Mouse (Mus musculus): ENCODE data around the gene Spaca7. TPM values are rescaled to one million over a fixed set of nuclear protein-coding genes. Genes with fewer than 3 reads are reported as not detected.
A peak's percentile ranks its signal among the peaks of the same experiment; 100 is the strongest.

The Spaca7 gene
- polyA plus RNA-seq (2016; fragmentation: Nextera tagmentation; extraction: Ambion mirVana): not detected in 2 replicates

DNA sequence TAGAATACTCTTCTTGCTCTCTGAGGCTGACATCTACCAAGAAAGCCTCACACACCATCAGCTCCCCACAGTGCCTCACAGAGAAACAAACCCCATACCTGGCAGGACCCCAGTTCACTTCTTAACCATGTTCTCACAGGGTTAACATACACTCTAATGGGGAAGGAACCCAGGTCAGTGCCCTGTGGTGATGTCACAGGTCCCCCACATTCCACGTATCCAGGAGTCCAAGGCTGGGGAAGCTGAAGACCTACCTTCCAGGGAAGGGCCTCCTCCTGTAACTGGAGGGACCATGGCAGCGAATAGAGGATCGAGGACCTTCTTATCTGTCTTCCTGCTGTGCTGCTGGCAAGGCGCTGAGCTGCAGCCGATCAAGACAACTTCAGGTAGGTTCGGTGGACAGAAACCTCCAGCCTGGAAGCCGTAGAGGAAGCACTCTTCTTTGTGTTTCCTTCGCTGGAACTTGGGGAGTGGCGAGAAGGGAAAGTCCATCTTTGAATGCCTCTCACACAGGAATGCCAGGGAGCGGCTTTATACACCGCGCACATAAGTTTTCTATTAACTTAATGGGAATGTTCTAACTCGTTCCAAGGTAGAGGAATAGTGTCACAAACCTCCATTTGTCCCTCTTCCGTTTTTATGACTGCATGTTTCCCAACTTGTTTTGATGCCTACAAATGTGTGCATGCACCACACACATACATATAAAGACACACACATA is at the start of gene Spaca7:
Gene Spaca7 (plus strand): TSS at position 216 of the 721 bp plus-strand sequence.
- Histone ChIP-seq H3K27me3 (replicated peaks) (0 out of 2 replicates have a peak, but pooled peaks cover 6% of the 10 kb centered on the region), H3K4me2 (replicated peaks) (no peak within 1 kb of the TSS), H3K4me3 (no peak within 1 kb of the TSS), H3K9me3 (no peaks in the 10 kb centered on the region), H3K4me1 (no peaks in the 10 kb centered on the region), H3K9ac (no peak within 1 kb of the TSS), H3K27ac (no peak within 1 kb of the TSS), H3K36me3 (no peaks in the 10 kb centered on the region)
- 81% methylated on average over 14 of the region's 14 CpGs for WGBS
- ATAC-seq (ENCODE audit: low FRiP score, low read depth): no peak

DNA sequence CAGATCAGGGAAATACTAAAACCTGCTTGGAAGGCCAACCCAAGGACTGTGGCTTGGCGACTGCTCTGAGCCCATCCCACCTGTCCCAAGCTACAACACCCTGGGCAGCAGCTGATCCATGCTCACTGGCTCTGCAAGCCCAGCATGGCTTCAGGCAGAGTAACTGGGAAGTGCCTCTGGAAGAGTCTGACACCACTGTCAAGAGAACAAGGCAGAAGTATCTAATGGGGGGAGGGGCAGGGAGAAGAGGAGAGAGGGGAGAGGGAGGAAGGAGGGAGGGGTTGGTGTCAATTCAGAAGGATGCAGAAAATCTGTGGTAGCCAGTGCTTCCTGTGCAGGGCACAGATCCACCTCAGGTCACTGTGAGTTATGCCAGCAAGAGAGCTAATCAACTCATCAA is 48.5 kb upstream of the Spaca7 start:
- Histone ChIP-seq H3K4me2 (replicated peaks) (no peak overlapping the region), H3K27me3 (replicated peaks) (peaks cover 2% of the 10 kb centered on the region; the same call in 1 of the 2 replicates), H3K27ac (no peak overlapping the region), H3K4me1 (peaks cover 9% of the 10 kb centered on the region), H3K4me3 (no peak overlapping the region), H3K36me3 (no peaks in the 10 kb centered on the region), H3K9me3 (peaks cover 4% of the 10 kb centered on the region; the same call in 1 of the 2 replicates), H3K9ac (no peak overlapping the region)
- WGBS: 36% methylated on average over 1 of the region's 1 CpGs
- no peak for ATAC-seq (ENCODE audit: low FRiP score, low read depth)

DNA sequence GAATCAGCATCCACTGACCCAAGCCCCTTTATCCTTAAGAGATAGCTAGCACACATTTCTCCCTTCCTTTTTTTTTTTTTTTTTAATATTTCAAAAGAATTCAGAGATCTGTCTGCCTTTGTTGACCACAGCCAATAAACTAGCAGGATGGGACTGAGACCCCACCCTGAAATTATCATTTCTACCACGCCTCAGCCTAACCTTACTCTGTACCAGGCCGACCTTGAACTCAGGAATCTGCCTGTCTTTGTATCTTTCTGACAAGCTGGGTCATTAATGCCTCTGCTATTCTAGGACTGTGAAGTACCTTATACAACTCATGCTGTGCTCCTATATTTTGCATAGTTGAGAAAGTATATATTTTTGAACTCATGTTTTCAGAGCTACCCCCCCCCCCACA is 44.2 kb upstream of the Spaca7 start:
- no peak for ATAC-seq (ENCODE audit: low FRiP score, low read depth)
- Histone ChIP-seq H3K4me3 (no peak overlapping the region), H3K9ac (no peak overlapping the region), H3K27ac (no peak overlapping the region), H3K9me3 (no peaks in the 10 kb centered on the region), H3K36me3 (no peaks in the 10 kb centered on the region), H3K4me1 (peaks cover 4% of the 10 kb centered on the region), H3K4me2 (replicated peaks) (no peak overlapping the region), H3K27me3 (replicated peaks) (peaks cover 2% of the 10 kb centered on the region; the same call in 1 of the 2 replicates)
- 87% methylated on average over 2 of the region's 2 CpGs for WGBS

DNA sequence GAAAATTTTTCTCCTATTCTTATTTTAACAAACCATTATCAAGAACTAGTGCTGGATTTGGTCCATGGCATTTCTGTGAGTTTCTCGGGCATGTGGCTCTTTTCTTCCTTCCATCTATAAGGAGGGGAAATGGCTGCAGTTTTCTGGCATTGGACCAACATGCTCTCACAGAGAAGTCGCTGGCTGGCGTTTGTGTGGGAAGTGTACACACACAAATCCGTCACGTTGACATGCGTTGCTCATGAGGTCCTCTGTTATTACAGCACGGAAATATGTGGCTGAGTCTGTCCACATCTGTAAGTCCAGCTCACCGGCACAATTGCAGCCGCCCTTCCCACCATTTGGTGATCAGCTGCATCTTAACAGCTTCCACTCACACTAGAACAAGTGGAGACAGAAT is 37.2 kb upstream of the Spaca7 start:
- 76% methylated on average over 9 of the region's 9 CpGs for WGBS
- no peak overlapping the region for H3K9ac ChIP-seq
- no peaks in the 10 kb centered on the region for H3K4me1 ChIP-seq
- no peaks in the 10 kb centered on the region for H3K36me3 ChIP-seq
- no peak overlapping the region for H3K4me2 ChIP-seq (replicated peaks)
- H3K27ac ChIP-seq: no peak overlapping the region
- no peak overlapping the region for H3K4me3 ChIP-seq
- no peak for ATAC-seq (ENCODE audit: low FRiP score, low read depth)
- peaks cover 5% of the 10 kb centered on the region; the same call in 1 of the 2 replicates for H3K27me3 ChIP-seq (replicated peaks)
- no peaks in the 10 kb centered on the region for H3K9me3 ChIP-seq

DNA sequence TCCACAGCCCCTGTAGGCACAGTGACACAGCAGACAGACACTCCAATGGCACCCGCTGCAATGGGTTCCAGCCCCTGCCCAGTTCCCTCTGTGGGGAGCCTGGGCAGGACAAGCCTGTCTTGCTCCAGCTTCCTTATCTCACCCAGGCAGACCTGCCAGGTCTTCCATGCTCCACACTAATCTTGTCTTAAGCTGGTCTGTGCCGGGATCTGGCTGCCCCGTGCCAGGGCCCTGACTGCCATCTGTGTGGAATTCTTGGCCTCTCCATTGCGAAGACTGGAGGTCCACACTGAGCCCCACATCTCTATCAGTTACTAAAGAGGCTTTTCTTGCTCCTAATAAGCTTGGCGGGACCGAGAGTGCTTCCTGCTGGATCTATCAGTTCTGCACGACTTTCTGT is 36.5 kb upstream of the Spaca7 start:
- Histone ChIP-seq H3K9ac (no peak overlapping the region), H3K27ac (no peak overlapping the region), H3K4me2 (replicated peaks) (no peak overlapping the region), H3K9me3 (no peaks in the 10 kb centered on the region), H3K36me3 (no peaks in the 10 kb centered on the region), H3K27me3 (replicated peaks) (peaks cover 5% of the 10 kb centered on the region; the same call in 1 of the 2 replicates), H3K4me1 (no peaks in the 10 kb centered on the region), H3K4me3 (no peak overlapping the region)
- 86% methylated on average over 7 of the region's 7 CpGs for WGBS
- no peak for ATAC-seq (ENCODE audit: low FRiP score, low read depth)

DNA sequence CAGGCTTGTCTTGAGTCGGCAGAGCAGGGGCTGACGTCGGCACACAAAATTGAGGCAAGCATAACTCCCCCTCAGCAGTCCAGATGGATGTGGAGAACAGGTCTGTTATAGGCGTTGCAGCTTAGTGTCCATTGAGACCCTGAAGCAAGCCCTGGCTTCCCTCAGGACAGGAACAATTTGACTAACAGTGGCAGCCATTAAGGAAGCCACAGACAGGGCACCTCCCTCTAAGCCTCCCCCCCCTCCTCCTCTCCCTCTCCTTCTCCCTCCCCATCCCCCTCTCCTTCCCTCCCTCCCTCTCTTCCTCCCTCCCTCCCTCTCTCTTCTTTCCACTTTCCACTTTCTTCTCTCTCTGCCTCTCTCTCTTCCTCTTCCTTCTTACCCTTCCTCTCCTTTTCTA is 27.6 kb upstream of the Spaca7 start:
- no peaks in the 10 kb centered on the region for H3K9me3 ChIP-seq
- WGBS: 55% methylated on average over 4 of the region's 4 CpGs
- no peak for ATAC-seq (ENCODE audit: low FRiP score, low read depth)
- no peaks in the 10 kb centered on the region for H3K36me3 ChIP-seq
- H3K4me2 ChIP-seq (replicated peaks): no peak overlapping the region
- peaks cover 6% of the 10 kb centered on the region; the same call in 1 of the 2 replicates for H3K4me1 ChIP-seq
- H3K9ac ChIP-seq: no peak overlapping the region
- H3K27me3 ChIP-seq (replicated peaks): peaks cover 13% of the 10 kb centered on the region
- H3K4me3 ChIP-seq: no peak overlapping the region
- no peak overlapping the region for H3K27ac ChIP-seq

DNA sequence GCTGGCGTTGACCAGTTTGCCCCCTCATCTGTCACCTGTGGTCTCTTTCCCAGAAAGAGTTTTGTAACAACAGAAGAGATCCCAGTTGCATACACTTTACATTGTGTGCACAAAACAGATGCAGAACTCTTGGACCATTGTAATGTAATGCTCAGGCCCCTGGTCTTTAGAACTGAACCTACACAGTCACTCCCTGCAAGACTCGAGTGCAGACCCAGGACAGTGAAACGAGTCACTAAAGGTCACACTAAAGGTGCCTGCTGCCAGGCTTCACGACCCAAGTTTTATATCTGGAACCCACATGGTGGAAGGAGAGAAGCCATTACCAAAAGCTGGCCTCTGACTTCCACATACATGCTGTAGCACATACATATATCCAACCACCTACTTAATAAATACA is 27.2 kb upstream of the Spaca7 start:
- Histone ChIP-seq H3K9ac (no peak overlapping the region), H3K36me3 (no peaks in the 10 kb centered on the region), H3K4me1 (peaks cover 6% of the 10 kb centered on the region; the same call in 1 of the 2 replicates), H3K27ac (no peak overlapping the region), H3K9me3 (no peaks in the 10 kb centered on the region), H3K4me3 (no peak overlapping the region), H3K27me3 (replicated peaks) (peaks cover 13% of the 10 kb centered on the region), H3K4me2 (replicated peaks) (no peak overlapping the region)
- ATAC-seq (ENCODE audit: low FRiP score, low read depth): no peak
- WGBS: 64% methylated on average over 4 of the region's 4 CpGs

DNA sequence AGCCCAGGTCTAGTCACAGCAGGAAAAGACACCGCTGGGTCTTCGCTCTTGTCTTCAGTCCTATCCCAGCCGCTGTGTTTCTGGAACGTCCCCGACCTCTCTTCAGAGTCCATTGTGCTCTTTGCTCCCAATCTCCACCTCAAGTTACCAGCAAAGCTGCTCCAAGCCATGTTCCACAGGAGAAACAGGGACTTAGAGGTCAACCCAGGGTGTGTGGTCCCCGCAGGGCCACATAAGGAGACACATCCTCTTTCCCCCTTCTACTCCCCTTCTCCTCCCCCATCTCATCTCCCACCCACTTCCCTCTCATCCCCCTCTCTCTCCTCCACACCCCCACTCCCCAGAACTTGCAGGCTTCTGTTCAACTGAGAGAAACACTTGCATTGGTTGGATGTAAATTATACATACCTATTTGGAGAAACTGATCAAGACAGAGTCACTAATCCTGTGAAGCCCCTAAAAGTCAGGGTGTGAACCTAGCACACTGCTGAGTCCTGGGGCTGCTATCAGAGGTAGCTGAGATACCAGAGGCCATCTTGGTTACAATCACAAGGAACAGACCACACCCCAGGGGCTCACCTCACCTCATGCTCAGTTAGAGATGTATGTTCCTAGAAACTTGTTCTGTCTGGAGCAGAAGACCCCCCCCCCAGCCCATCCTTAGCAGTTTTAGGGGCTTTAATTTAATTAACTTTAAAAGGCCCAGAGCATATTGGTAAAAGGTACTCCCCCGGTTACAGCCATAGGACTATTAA is 25.2 kb upstream of the Spaca7 start:
- Histone ChIP-seq H3K27me3 (replicated peaks) (peaks cover 7% of the 10 kb centered on the region), H3K27ac (no peak overlapping the region), H3K4me2 (replicated peaks) (no peak overlapping the region), H3K9me3 (0 out of 2 replicates have a peak, but pooled peaks cover 5% of the 10 kb centered on the region), H3K4me3 (no peak overlapping the region), H3K36me3 (no peaks in the 10 kb centered on the region), H3K9ac (no peak overlapping the region), H3K4me1 (peaks cover 6% of the 10 kb centered on the region; the same call in 1 of the 2 replicates)
- ATAC-seq (ENCODE audit: low FRiP score, low read depth): peak; percentile 58
- 46% methylated on average over 7 of the region's 7 CpGs for WGBS

DNA sequence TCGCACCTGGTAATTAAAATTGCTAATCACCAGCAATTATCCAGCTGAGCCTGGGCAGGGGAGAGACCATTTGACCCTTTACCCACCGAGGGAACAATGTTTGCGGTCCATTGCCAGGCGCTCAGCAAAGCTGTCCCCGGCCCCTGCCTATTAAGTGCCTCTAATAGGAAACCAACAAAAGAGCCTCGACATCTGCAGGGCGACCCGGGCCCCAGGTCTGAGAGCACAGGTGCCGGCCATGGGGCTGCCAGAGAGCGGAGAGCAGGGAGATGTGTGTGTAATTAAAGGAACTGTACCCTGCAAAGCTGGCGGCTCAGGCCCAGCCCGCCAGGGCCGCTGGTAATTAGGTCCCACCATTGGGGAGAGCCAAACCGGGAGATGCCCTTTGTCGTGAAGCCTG is 24.6 kb upstream of the Spaca7 start:
- Histone ChIP-seq H3K27ac (no peak overlapping the region), H3K9ac (no peak overlapping the region), H3K9me3 (0 out of 2 replicates have a peak, but pooled peaks cover 5% of the 10 kb centered on the region), H3K4me2 (replicated peaks) (peak overlapping the region; percentile 32; the same call in 1 of the 2 replicates), H3K4me1 (peaks cover 6% of the 10 kb centered on the region; the same call in 1 of the 2 replicates), H3K27me3 (replicated peaks) (peaks cover 11% of the 10 kb centered on the region), H3K4me3 (no peak overlapping the region), H3K36me3 (no peaks in the 10 kb centered on the region)
- peak; percentile 71 for ATAC-seq (ENCODE audit: low FRiP score, low read depth)
- WGBS: under 1% methylated on average over 15 of the region's 15 CpGs

DNA sequence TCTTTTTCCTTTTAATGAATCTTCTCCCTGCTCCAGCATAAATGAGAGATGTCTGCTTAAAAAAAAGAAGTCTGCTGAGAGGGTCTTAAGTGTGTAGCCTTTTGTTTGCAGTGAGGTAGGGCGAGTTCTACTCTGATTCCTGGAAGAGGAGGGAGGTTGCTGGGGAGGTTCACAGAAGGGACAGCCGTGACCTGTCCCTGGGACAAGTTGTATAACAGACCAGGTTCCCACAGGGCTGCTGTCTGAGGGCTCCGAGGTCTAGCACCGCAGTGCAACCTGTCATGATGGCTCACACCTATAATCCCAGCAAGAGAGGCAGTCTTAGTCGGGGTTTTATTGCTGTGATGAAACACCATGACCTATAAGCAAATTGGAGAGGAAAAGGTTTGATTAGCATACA is 24.1 kb upstream of the Spaca7 start:
- no peak for ATAC-seq (ENCODE audit: low FRiP score, low read depth)
- Histone ChIP-seq H3K4me2 (replicated peaks) (0 out of 2 replicates have a peak overlapping the region, but pooled peaks have one; percentile 14), H3K27ac (no peak overlapping the region), H3K4me1 (peaks cover 6% of the 10 kb centered on the region; the same call in 1 of the 2 replicates), H3K9ac (no peak overlapping the region), H3K9me3 (0 out of 2 replicates have a peak, but pooled peaks cover 5% of the 10 kb centered on the region), H3K27me3 (replicated peaks) (peaks cover 15% of the 10 kb centered on the region), H3K4me3 (no peak overlapping the region), H3K36me3 (no peaks in the 10 kb centered on the region)
- WGBS: 25% methylated on average over 5 of the region's 5 CpGs

DNA sequence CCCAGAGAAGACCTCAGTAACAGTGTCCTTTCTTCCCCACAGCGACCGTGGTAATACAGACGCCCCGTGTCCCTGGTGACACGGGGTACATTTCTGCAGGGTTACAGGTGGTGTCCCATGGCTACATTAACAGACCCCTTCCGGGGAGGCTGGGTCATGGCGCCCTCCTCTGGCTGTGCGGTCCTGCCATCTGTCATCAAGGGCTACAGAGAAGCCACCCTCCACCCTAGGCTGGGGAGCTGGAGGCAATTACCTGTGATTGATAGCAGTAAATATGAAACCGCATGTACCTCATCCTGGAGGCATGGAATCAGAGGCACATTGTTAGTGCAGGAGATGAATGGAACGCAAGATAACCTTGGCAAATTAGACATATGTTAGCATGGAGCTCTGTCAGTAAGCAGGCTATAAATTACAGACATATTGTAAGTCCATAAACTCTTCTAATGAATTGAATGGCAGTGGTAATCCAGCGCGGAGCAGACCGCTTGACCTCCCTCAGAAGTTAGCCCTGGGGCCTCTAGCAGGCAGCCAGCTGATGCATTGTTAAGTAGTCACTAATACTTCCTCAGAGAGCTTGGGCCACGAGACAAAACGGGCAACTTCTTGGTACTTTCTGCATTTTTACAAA is 17.2 kb upstream of the Spaca7 start:
- H3K4me3 ChIP-seq: no peak overlapping the region
- peak; percentile 82 for ATAC-seq (ENCODE audit: low FRiP score, low read depth)
- H3K36me3 ChIP-seq: no peaks in the 10 kb centered on the region
- H3K9me3 ChIP-seq: 0 out of 2 replicates have a peak, but pooled peaks cover 5% of the 10 kb centered on the region
- no peak overlapping the region for H3K27ac ChIP-seq
- H3K9ac ChIP-seq: no peak overlapping the region
- WGBS: 22% methylated on average over 15 of the region's 15 CpGs
- peaks cover 9% of the 10 kb centered on the region; the same call in 1 of the 2 replicates for H3K4me1 ChIP-seq
- H3K4me2 ChIP-seq (replicated peaks): no peak overlapping the region
- H3K27me3 ChIP-seq (replicated peaks): peaks cover 55% of the 10 kb centered on the region

DNA sequence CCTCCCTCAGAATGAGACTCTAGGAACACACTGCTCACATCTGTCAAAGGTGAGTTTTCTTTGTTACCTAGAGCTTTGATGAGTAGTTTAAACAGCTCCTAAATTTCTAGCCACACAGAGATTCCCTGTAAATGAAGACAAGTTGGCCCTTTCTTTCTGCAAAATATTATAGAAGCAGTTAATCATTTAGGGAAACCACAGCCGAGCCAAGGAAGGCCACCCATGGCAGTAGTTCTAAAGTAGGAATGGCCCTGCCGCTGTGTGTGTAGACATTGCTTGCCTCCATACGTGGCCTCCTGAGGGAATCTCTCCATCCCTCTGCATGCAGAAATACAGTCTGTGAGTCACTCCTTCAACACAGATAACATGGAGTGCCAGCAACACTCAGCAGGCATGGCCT is 14.0 kb upstream of the Spaca7 start:
- Histone ChIP-seq H3K9me3 (no peaks in the 10 kb centered on the region), H3K4me1 (peaks cover 9% of the 10 kb centered on the region; the same call in 1 of the 2 replicates), H3K36me3 (no peaks in the 10 kb centered on the region), H3K4me2 (replicated peaks) (no peak overlapping the region), H3K27me3 (replicated peaks) (peaks cover 66% of the 10 kb centered on the region), H3K9ac (no peak overlapping the region), H3K27ac (no peak overlapping the region), H3K4me3 (no peak overlapping the region)
- WGBS: 70% methylated on average over 3 of the region's 3 CpGs
- ATAC-seq (ENCODE audit: low FRiP score, low read depth): no peak
